Mouse (Mus musculus) brain, embryonic 14.5 days (tissue): ENCODE results near the gene Rdh1. TPM values are rescaled to one million over a fixed set of nuclear protein-coding genes. Genes with fewer than 3 reads are reported as not detected.

Experiments used
- DNase-seq: peaks from one replicate; pipeline ENCODE4 v3.0.0-alpha.2; 2011; ENCODE audit warnings: low read depth
- CTCF ChIP-seq: fragments of 200-500 bp; IDR thresholded peaks from 2 replicates; pipeline ENCODE4 v1.5.1; 2012; ENCODE audit warnings: inconsistent platforms, mild to moderate bottlenecking, moderate library complexity, borderline replicate concordance; ENCODE audit not compliant: insufficient read depth, insufficient read length; ENCODE audit errors: extremely low read depth
- POLR2A ChIP-seq: fragments of 200-500 bp; IDR thresholded peaks from 2 replicates; pipeline ENCODE4 v1.6.1; 2012; ENCODE audit warnings: mild to moderate bottlenecking, inconsistent platforms, borderline replicate concordance; ENCODE audit not compliant: poor library complexity, insufficient read depth, insufficient read length, severe bottlenecking; ENCODE audit errors: extremely low read depth
- polyA plus RNA-seq: library from polyadenylated mRNA; depleted of rRNA; stranded (reverse); fragments of >200 nt; gene quantifications from 2 replicates; pipeline ENCODE4 v1.2.3, GENCODE M21; 2012

Rdh1 gene
- polyA plus RNA-seq, 1 experiment: 0.12 TPM

- no peak for DNase-seq
- no peak for TF ChIP-seq CTCF
- TF ChIP-seq POLR2A: no peak
Observed at GRCm38 (mm10) chr10:127736916-127737315, 22.6 kb upstream of the Rdh1 start.

- no peak for DNase-seq
Observed at GRCm38 (mm10) chr10:127737552-127737951, 22.0 kb upstream of the Rdh1 start.

GRCm38 (mm10) chr10:127738151-127738882 is 21.2 kb upstream of the Rdh1 start:
- DNase-seq: peak; percentile 51
- TF ChIP-seq POLR2A (no peak), CTCF (peak; percentile 51; the same call in 1 of the 2 replicates)

More at GRCm38 (mm10) chr10:127737552-127737951, 22.0 kb upstream of the Rdh1 start:
- no peak for TF ChIP-seq POLR2A
- TF ChIP-seq CTCF: no peak

GRCm38 (mm10) chr10:127739083-127739660 is 20.3 kb upstream of the Rdh1 start, which contains the start of gene Zbtb39:
Gene Zbtb39 (plus strand): TSS chr10:127739538.
- peak; percentile 82 for DNase-seq
- TF ChIP-seq CTCF (peak; percentile 55), POLR2A (peak; percentile 87)

GRCm38 (mm10) chr10:127739661-127740161 is 19.8 kb upstream of the Rdh1 start:
- TF ChIP-seq POLR2A: no peak
- no peak for TF ChIP-seq CTCF
- peak; percentile 39 for DNase-seq

GRCm38 (mm10) chr10:127744661-127745060 is 14.9 kb upstream of the Rdh1 start:
- DNase-seq: no peak
- TF ChIP-seq POLR2A (no peak), CTCF (peak; percentile 44; the same call in 1 of the 2 replicates)

- no peak for DNase-seq
- TF ChIP-seq CTCF: no peak
- no peak for TF ChIP-seq POLR2A
Observed at GRCm38 (mm10) chr10:127745886-127746285, 13.6 kb upstream of the Rdh1 start.

GRCm38 (mm10) chr10:127747254-127747653 is 12.3 kb upstream of the Rdh1 start:
- TF ChIP-seq CTCF: no peak
- TF ChIP-seq POLR2A: no peak
- DNase-seq: no peak

GRCm38 (mm10) chr10:127748847-127749612 is 10.5 kb upstream of the Rdh1 start:
- DNase-seq: no peak
- no peak for TF ChIP-seq CTCF
- TF ChIP-seq POLR2A: no peak

GRCm38 (mm10) chr10:127750136-127750777 is 9.3 kb upstream of the Rdh1 start:
- TF ChIP-seq CTCF: no peak
- TF ChIP-seq POLR2A: no peak

More at GRCm38 (mm10) chr10:127750136-127750777, 9.3 kb upstream of the Rdh1 start:
- DNase-seq: no peak
